Mouse (Mus musculus) hindbrain, embryonic 13.5 days (tissue): ENCODE results near the gene Gm20388. TPM values are rescaled to one million over a fixed set of nuclear protein-coding genes. Genes with fewer than 3 reads are reported as not detected.

Source experiments
- ATAC-seq: fragments of 200-750 bp; cut with Nextera tagmentation; 2 replicates; pipeline ENCODE4 v1.8.0; 2017; ENCODE audit warnings: moderate TSS enrichment; ENCODE audit not compliant: low FRiP score
- H3K27ac ChIP-seq: fragments of 300-500 bp; sonication (generic); 2 replicates; pipeline ENCODE4 v1.5.1; 2015; ENCODE audit warnings: inconsistent platforms, mild to moderate bottlenecking, moderate library complexity
- H3K27me3 ChIP-seq: fragments of 300-500 bp; sonication (generic); 2 replicates; pipeline ENCODE4 v1.6.1; 2015; ENCODE audit warnings: mild to moderate bottlenecking, inconsistent platforms
- H3K36me3 ChIP-seq: fragments of 300-500 bp; sonication (generic); 2 replicates; pipeline ENCODE4 v1.6.1; 2015; ENCODE audit warnings: mild to moderate bottlenecking, inconsistent platforms
- H3K4me1 ChIP-seq: fragments of 300-500 bp; sonication (generic); replicated peaks from 2 replicates; pipeline ENCODE4 v1.6.1; 2015; ENCODE audit warnings: inconsistent platforms
- H3K4me2 ChIP-seq: fragments of 300-500 bp; sonication (generic); 2 replicates; pipeline ENCODE4 v1.6.1; 2015; ENCODE audit warnings: inconsistent platforms, mild to moderate bottlenecking, moderate library complexity
- H3K4me3 ChIP-seq: fragments of 300-500 bp; sonication (generic); 2 replicates; pipeline ENCODE4 v1.5.1; 2015; ENCODE audit warnings: mild to moderate bottlenecking, inconsistent platforms
- H3K9ac ChIP-seq: fragments of 300-500 bp; sonication (generic); 2 replicates; pipeline ENCODE4 v1.6.1; 2015; ENCODE audit warnings: mild to moderate bottlenecking, inconsistent platforms
- H3K9me3 ChIP-seq: fragments of 300-500 bp; sonication (generic); 2 replicates; pipeline ENCODE4 v1.6.1; 2016; ENCODE audit warnings: inconsistent platforms
- WGBS: fragments of 180-500 bp; shearing (Covaris S2); methylation state at CpG from one replicate; pipeline ENCODE4 v1.1.7; 2015; 5-methylcytosine and 5-hydroxymethylcytosine counted together
- polyA plus RNA-seq: library from polyadenylated mRNA; unstranded; fragments of >200 nt; fragmentation: Nextera tagmentation; extraction: Ambion mirVana; gene quantifications from 2 replicates; pipeline ENCODE4 v1.2.1, GENCODE M21; 2015

Gm20388 gene
- polyA plus RNA-seq, 1 experiment from 2014 or later = 1.9 TPM

DNA sequence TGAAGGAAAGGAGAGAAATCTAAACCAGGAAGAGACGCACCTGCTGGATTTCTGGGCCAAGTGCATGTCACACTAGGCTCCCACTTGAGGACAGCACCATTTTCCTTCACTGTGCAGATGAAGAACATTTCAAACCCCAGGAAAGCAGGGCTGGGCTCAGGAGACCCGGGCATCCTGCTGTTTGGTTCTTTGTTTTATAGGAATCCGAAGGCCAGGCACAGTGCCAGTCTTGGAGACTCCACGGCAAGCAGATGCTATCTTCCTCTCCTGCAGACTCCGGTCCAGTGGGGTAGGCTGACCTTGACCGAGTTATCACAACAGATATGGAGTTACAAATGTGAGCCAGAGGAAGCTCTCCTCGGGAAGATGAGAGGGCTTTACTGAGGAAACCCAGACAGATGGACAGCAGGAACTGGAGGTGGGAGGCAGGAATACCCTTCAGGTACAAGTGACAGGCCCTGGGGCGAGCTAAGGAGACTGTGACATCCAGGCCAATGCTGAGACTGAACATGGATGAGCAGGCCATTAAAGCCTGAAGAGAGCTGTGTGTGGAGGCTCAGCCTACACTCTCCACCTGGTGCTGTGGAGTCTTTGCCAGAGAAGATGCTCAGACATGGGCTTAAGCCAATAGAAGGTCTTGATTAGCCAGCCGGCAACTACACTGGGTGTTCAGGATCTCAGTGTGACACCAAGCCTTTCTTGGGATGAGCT lies 4231.2 kb downstream of the Gm20388 start:
- WGBS = 51% methylated on average over 9 of the region's 9 CpGs
- no peaks in the 10 kb centered on the region for H3K9me3 ChIP-seq
- H3K36me3 ChIP-seq = no peaks in the 10 kb centered on the region
- no peak overlapping the region for H3K9ac ChIP-seq
- peaks cover 66% of the 10 kb centered on the region for H3K4me1 ChIP-seq
- no peak overlapping the region for H3K4me2 ChIP-seq
- H3K27ac ChIP-seq = peak overlapping the region; percentile 87
- ATAC-seq = no peak
- H3K4me3 ChIP-seq = no peak overlapping the region
- no peaks in the 10 kb centered on the region for H3K27me3 ChIP-seq

DNA sequence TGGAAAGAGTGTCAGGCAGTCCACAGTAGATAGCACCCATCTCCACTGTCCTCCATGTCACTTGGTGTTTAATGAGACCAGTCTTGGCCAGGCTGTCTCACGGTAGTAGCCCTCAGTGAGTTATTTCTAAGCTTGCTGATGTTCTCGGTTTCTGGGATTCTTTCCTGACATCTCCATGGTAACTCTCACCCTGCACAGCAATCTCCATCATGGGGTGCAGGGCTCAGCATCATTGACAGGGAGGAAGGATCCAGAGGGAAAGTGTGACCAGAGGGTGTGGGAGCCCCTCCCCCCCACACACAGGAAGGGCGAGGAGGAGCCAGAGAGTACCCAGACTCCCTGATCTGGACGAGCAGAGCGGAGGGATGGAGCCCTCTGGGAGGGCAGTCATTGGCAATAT lies 4232.4 kb downstream of the Gm20388 start:
- no peaks in the 10 kb centered on the region for H3K9me3 ChIP-seq
- no peaks in the 10 kb centered on the region for H3K36me3 ChIP-seq
- no peak for ATAC-seq
- no peaks in the 10 kb centered on the region for H3K27me3 ChIP-seq
- H3K4me3 ChIP-seq = no peak overlapping the region
- no peak overlapping the region for H3K9ac ChIP-seq
- H3K4me1 ChIP-seq = peaks cover 55% of the 10 kb centered on the region
- 39% methylated on average over 5 of the region's 5 CpGs for WGBS
- H3K27ac ChIP-seq = no peak overlapping the region
- no peak overlapping the region for H3K4me2 ChIP-seq

DNA sequence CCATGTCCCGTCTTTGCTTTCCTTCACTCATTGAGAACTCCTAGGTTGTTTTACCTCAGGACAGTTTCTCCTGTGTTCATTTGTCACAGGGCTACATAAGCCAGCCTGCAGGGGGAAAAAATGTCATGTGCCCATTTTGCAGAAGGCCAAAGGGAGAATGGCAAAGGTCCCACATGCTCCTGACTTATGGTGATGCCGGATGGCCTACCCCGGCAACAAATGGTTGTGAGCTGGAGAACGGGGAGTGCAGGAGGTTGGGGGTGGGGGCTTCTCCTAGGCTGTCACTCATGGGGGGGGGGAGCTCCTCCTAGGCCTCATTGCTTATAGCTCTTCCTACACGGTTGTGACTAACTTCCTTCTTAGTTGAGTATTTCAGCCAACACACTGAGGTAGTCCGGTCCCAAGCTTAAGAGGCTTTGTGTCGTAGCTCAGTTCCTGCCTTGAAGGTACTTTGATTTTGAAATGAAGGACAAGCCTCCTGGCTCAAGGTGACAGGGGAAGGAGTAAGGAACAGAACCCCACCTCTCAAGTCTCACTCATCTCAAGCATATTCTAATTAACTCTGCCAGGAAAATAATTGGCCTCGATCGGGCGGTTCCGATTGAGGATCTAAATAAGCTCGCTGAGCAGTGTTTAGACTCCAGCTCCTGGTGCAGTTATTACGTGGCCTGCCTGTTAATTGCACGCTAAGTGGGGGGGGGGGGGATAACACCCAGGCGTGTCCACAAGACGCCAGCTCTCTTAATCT lies 4233.4 kb downstream of the Gm20388 start:
- Histone ChIP-seq H3K36me3 (no peaks in the 10 kb centered on the region), H3K4me2 (no peak overlapping the region), H3K9me3 (no peaks in the 10 kb centered on the region), H3K27me3 (no peaks in the 10 kb centered on the region), H3K4me3 (no peak overlapping the region), H3K4me1 (peaks cover 47% of the 10 kb centered on the region), H3K9ac (no peak overlapping the region), H3K27ac (peak overlapping the region; percentile 35; the same call in 1 of the 2 replicates)
- WGBS = 69% methylated on average over 16 of the region's 16 CpGs
- no peak for ATAC-seq

DNA sequence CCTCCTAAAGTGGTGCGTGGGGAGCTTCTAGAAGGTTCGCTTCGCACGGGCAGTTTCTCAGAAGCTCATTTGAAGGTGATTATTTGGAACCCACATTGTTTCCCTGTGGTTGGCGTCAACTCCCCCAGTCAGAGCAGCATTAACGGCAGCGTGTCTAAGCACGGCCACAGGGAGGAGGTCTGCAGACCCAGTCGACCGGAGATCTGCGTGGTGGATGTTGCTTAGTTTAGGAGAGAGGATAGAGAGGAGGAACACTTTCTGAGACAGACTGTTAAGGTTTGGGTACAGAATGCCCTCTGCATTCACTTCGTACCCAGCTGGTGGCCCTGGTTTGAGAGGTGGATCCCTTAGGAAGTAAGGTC lies 4234.0 kb downstream of the Gm20388 start:
- Histone ChIP-seq H3K4me3 (no peak overlapping the region), H3K4me2 (no peak overlapping the region), H3K9me3 (no peaks in the 10 kb centered on the region), H3K9ac (no peak overlapping the region), H3K27ac (peak overlapping the region; percentile 35; the same call in 1 of the 2 replicates), H3K27me3 (no peaks in the 10 kb centered on the region), H3K4me1 (peaks cover 47% of the 10 kb centered on the region), H3K36me3 (no peaks in the 10 kb centered on the region)
- ATAC-seq = no peak
- 69% methylated on average over 12 of the region's 12 CpGs for WGBS

DNA sequence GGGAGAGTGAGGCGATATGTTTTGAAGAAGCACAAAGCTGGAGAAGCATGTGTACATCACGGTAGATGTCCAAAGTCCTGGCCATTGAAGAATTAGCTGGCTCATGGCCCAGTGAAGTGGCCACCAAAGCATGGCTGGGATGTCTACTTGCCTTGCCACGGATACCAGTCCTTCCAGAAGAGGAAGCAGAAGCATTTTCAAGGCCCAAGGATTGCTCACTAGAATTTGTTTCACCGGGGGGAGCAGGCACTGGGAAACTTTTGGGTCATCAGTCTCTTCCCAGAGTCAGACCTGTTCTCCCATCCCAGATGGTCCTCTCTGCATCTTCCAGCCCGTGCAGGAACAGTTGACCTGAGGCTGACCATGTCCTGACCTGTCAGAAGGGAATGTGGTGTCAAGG lies 4235.6 kb downstream of the Gm20388 start:
- no peak for ATAC-seq
- WGBS = 87% methylated on average over 5 of the region's 5 CpGs
- H3K27me3 ChIP-seq = no peaks in the 10 kb centered on the region
- H3K36me3 ChIP-seq = no peaks in the 10 kb centered on the region
- H3K4me2 ChIP-seq = no peak overlapping the region
- H3K9me3 ChIP-seq = no peaks in the 10 kb centered on the region
- H3K27ac ChIP-seq = no peak overlapping the region
- no peak overlapping the region for H3K9ac ChIP-seq
- peaks cover 32% of the 10 kb centered on the region for H3K4me1 ChIP-seq
- no peak overlapping the region for H3K4me3 ChIP-seq

GRCm38 (mm10) chr8:124150009-124150408 lies 4239.4 kb downstream of the Gm20388 start:
- no peak overlapping the region for H3K4me3 ChIP-seq

GRCm38 (mm10) chr8:124150536-124150935 lies 4239.9 kb downstream of the Gm20388 start:
- Histone ChIP-seq H3K4me1 (no peaks in the 10 kb centered on the region), H3K27me3 (no peaks in the 10 kb centered on the region), H3K4me3 (no peak overlapping the region), H3K27ac (no peak overlapping the region), H3K9ac (no peak overlapping the region), H3K9me3 (no peaks in the 10 kb centered on the region), H3K36me3 (no peaks in the 10 kb centered on the region), H3K4me2 (no peak overlapping the region)
- no peak for ATAC-seq
- WGBS = 86% methylated on average over 5 of the region's 5 CpGs

More at GRCm38 (mm10) chr8:124150009-124150408, 4239.4 kb downstream of the Gm20388 start:
- no peaks in the 10 kb centered on the region for H3K36me3 ChIP-seq
- ATAC-seq = no peak
- H3K4me2 ChIP-seq = no peak overlapping the region
- no peaks in the 10 kb centered on the region for H3K4me1 ChIP-seq
- whole genome bisulfite sequencing = 83% methylated on average over 11 of the region's 11 CpGs
- H3K9ac ChIP-seq = no peak overlapping the region
- H3K27me3 ChIP-seq = no peaks in the 10 kb centered on the region
- H3K9me3 ChIP-seq = no peaks in the 10 kb centered on the region
- H3K27ac ChIP-seq = no peak overlapping the region

GRCm38 (mm10) chr8:124151881-124152280 lies 4241.2 kb downstream of the Gm20388 start:
- H3K36me3 ChIP-seq = no peaks in the 10 kb centered on the region
- H3K9me3 ChIP-seq = no peaks in the 10 kb centered on the region
- H3K27me3 ChIP-seq = no peaks in the 10 kb centered on the region
- H3K4me1 ChIP-seq = no peaks in the 10 kb centered on the region
- 69% methylated on average over 6 of the region's 6 CpGs for WGBS
- H3K27ac ChIP-seq = peak overlapping the region; percentile 45; the same call in 1 of the 2 replicates
- H3K9ac ChIP-seq = no peak overlapping the region
- H3K4me2 ChIP-seq = no peak overlapping the region
- H3K4me3 ChIP-seq = no peak overlapping the region
- no peak for ATAC-seq

DNA sequence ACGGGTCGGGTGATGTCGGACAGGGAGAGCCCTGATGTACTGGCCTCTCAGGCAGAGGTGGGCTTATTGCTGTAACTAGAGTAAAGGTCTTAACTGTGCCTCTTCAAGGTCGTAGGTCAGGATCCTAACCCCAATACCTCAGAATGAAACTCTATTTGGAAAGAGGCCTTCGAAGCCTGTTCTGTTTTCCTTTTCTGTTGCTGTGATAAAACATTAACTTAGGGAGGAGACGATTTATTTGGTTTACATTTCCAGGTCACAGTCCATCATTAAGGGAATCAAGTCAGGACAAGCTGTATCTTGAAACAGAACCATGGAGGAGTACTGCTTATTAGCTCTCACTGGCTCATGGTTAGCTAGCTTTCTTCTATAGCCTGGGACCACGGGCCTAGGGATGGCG lies 4242.1 kb downstream of the Gm20388 start:
- H3K27ac ChIP-seq = no peak overlapping the region
- H3K4me3 ChIP-seq = no peak overlapping the region
- H3K4me2 ChIP-seq = no peak overlapping the region
- no peaks in the 10 kb centered on the region for H3K27me3 ChIP-seq
- no peaks in the 10 kb centered on the region for H3K9me3 ChIP-seq
- ATAC-seq = no peak
- H3K4me1 ChIP-seq = no peaks in the 10 kb centered on the region
- no peak overlapping the region for H3K9ac ChIP-seq
- WGBS = 92% methylated on average over 8 of the region's 8 CpGs
- H3K36me3 ChIP-seq = no peaks in the 10 kb centered on the region

- H3K4me1 ChIP-seq = no peaks in the 10 kb centered on the region
- no peak overlapping the region for H3K4me2 ChIP-seq
- no peaks in the 10 kb centered on the region for H3K9me3 ChIP-seq
- no peak for ATAC-seq
- H3K27ac ChIP-seq = peak overlapping the region; percentile 48; the same call in 1 of the 2 replicates
- H3K9ac ChIP-seq = no peak overlapping the region
- no peaks in the 10 kb centered on the region for H3K27me3 ChIP-seq
- no peaks in the 10 kb centered on the region for H3K36me3 ChIP-seq
- 71% methylated on average over 7 of the region's 7 CpGs for WGBS
- no peak overlapping the region for H3K4me3 ChIP-seq
Measured at GRCm38 (mm10) chr8:124156324-124156723, 4245.7 kb downstream of the Gm20388 start.

- Histone ChIP-seq H3K27me3 (no peaks in the 10 kb centered on the region), H3K9me3 (no peaks in the 10 kb centered on the region), H3K9ac (no peak overlapping the region), H3K27ac (no peak overlapping the region), H3K4me3 (no peak overlapping the region), H3K36me3 (no peaks in the 10 kb centered on the region), H3K4me2 (no peak overlapping the region), H3K4me1 (no peaks in the 10 kb centered on the region; the same call in 1 of the 2 replicates)
- ATAC-seq = no peak
- 78% methylated on average over 5 of the region's 5 CpGs for WGBS
Measured at GRCm38 (mm10) chr8:124161683-124162082, 4251.0 kb downstream of the Gm20388 start.

DNA sequence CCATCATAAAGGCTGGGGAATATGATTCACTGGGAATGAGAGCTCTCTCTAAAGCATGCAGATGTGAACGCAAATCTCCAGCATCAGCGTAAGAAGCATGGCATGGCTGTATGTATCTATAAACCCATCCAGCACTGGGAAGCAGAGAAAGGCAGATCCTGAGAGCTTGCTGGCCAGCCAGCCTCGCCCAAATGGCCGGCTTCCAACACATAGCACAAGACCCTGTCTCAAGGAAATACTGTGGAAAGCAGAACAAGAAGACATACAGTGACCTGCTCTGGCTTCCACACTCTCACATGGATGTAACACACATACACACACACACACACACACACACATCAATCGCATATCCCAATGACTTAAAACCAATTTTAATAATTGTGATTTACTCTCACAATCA lies 4252.6 kb downstream of the Gm20388 start:
- no peaks in the 10 kb centered on the region for H3K27me3 ChIP-seq
- no peaks in the 10 kb centered on the region for H3K9me3 ChIP-seq
- H3K9ac ChIP-seq = no peak overlapping the region
- 88% methylated on average over 5 of the region's 5 CpGs for WGBS
- no peak overlapping the region for H3K27ac ChIP-seq
- no peak overlapping the region for H3K4me2 ChIP-seq
- no peak for ATAC-seq
- H3K36me3 ChIP-seq = no peaks in the 10 kb centered on the region
- no peaks in the 10 kb centered on the region; the same call in 1 of the 2 replicates for H3K4me1 ChIP-seq
- no peak overlapping the region for H3K4me3 ChIP-seq

DNA sequence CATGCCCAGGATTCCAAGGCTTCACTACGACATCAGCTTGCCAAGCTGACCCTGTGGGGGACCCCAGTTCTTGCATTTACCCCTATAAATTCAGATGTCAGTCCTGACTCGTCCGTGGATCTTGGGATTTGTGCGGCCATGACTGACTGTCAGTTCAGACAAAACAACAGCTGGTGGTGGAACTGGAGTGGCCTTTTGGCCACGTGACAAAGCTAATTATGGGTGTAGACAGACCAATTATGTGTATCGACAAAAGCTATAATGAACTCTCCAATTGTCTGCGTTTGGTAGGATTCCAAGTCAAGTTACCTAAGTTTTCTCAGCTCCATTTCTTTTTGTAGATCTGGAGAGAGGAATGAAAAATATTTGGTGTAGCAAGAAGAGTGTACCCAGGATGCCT lies 4259.1 kb downstream of the Gm20388 start:
- no peaks in the 10 kb centered on the region for H3K9me3 ChIP-seq
- WGBS = 42% methylated on average over 7 of the region's 7 CpGs
- no peaks in the 10 kb centered on the region for H3K36me3 ChIP-seq
- no peak overlapping the region for H3K4me3 ChIP-seq
- no peak for ATAC-seq
- H3K9ac ChIP-seq = no peak overlapping the region
- H3K27me3 ChIP-seq = no peaks in the 10 kb centered on the region
- H3K27ac ChIP-seq = no peak overlapping the region
- H3K4me2 ChIP-seq = no peak overlapping the region
- peaks cover 30% of the 10 kb centered on the region for H3K4me1 ChIP-seq
